Mouse (Mus musculus): ENCODE data around the gene Ntrk2.

Ntrk2 gene

GRCm38 (mm10) chr13:59110107-59110506 lies 303.7 kb downstream of the Ntrk2 start:
- no peak for DNase-seq (ENCODE audit: low read depth, low spot score)

- DNase-seq (ENCODE audit: low read depth, low spot score): no peak
These were observed 308.3 kb downstream of the Ntrk2 start for GRCm38 (mm10) chr13:59114684-59115083.

GRCm38 (mm10) chr13:59115551-59115950 lies 309.2 kb downstream of the Ntrk2 start:
- DNase-seq (ENCODE audit: low read depth, low spot score): no peak

GRCm38 (mm10) chr13:59117233-59117632 lies 310.9 kb downstream of the Ntrk2 start:
- no peak for DNase-seq (ENCODE audit: low read depth, low spot score)

- no peak for DNase-seq (ENCODE audit: low read depth, low spot score)
These were observed 313.4 kb downstream of the Ntrk2 start for GRCm38 (mm10) chr13:59119596-59120394.

GRCm38 (mm10) chr13:59143141-59143744 lies 336.9 kb downstream of the Ntrk2 start:
- no peak for DNase-seq (ENCODE audit: low read depth, low spot score)

GRCm38 (mm10) chr13:59144321-59144856 lies 338.0 kb downstream of the Ntrk2 start:
- DNase-seq (ENCODE audit: low read depth, low spot score): no peak

GRCm38 (mm10) chr13:59145677-59146555 lies 339.5 kb downstream of the Ntrk2 start:
- no peak for DNase-seq (ENCODE audit: low read depth, low spot score)

GRCm38 (mm10) chr13:59146616-59147015 lies 340.2 kb downstream of the Ntrk2 start:
- no peak for DNase-seq (ENCODE audit: low read depth, low spot score)

GRCm38 (mm10) chr13:59147976-59148375 lies 341.6 kb downstream of the Ntrk2 start:
- no peak for DNase-seq (ENCODE audit: low read depth, low spot score)

GRCm38 (mm10) chr13:59148793-59149192 lies 342.4 kb downstream of the Ntrk2 start:
- no peak for DNase-seq (ENCODE audit: low read depth, low spot score)

GRCm38 (mm10) chr13:59164015-59164414 lies 357.6 kb downstream of the Ntrk2 start:
- DNase-seq (ENCODE audit: low read depth, low spot score): no peak

- no peak for DNase-seq (ENCODE audit: low read depth, low spot score)
These were observed 367.5 kb downstream of the Ntrk2 start for GRCm38 (mm10) chr13:59173840-59174239.

GRCm38 (mm10) chr13:59176021-59176420 lies 369.7 kb downstream of the Ntrk2 start:
- no peak for DNase-seq (ENCODE audit: low read depth, low spot score)

GRCm38 (mm10) chr13:59176485-59176884 lies 370.1 kb downstream of the Ntrk2 start:
- no peak for DNase-seq (ENCODE audit: low read depth, low spot score)

- no peak for DNase-seq (ENCODE audit: low read depth, low spot score)
These were observed 370.6 kb downstream of the Ntrk2 start for GRCm38 (mm10) chr13:59177003-59177402.

GRCm38 (mm10) chr13:59179986-59180385 lies 373.6 kb downstream of the Ntrk2 start:
- no peak for DNase-seq (ENCODE audit: low read depth, low spot score)

GRCm38 (mm10) chr13:59180781-59181180 lies 374.4 kb downstream of the Ntrk2 start:
- DNase-seq (ENCODE audit: low read depth, low spot score): no peak

GRCm38 (mm10) chr13:59181188-59181947 lies 375.0 kb downstream of the Ntrk2 start:
- no peak for DNase-seq (ENCODE audit: low read depth, low spot score)

GRCm38 (mm10) chr13:59182630-59183029 lies 376.3 kb downstream of the Ntrk2 start:
- DNase-seq (ENCODE audit: low read depth, low spot score): no peak

Measured in CD4-positive helper T cell, adult 2 months (primary cell).